Mouse (Mus musculus) spleen, adult 2 months (tissue): ENCODE measurements around the gene Adam22. TPM values are rescaled to one million over a fixed set of nuclear protein-coding genes. Genes with fewer than 3 reads are reported as not detected.
"Not testable (repeated sequence)": the region's sequence is repeated elsewhere in the genome, so short reads cannot be mapped to it uniquely, and the experiment has no call there.

Source experiments
- DNase-seq, 2 experiments: peaks; one replicate each; pipeline versions ENCODE4 v3.0.0 to v3.0.0-alpha.2; 2012 to 2021; ENCODE audit warnings: low spot score in 2 of 2, low read depth in 1 of 2
- H3K27ac ChIP-seq: fragments of 200-500 bp; 2 replicates; pipeline ENCODE4 v1.5.1; 2012; ENCODE audit warnings: low read length, inconsistent platforms; ENCODE audit not compliant: insufficient read depth
- H3K27me3 ChIP-seq: fragments of 200-500 bp; 2 replicates; pipeline ENCODE4 v1.6.1; 2012; ENCODE audit warnings: mild to moderate bottlenecking, moderate library complexity, low read length, inconsistent platforms; ENCODE audit not compliant: control insufficient read depth, insufficient read depth
- H3K36me3 ChIP-seq: fragments of 200-500 bp; 2 replicates; pipeline ENCODE4 v1.6.1; 2012; ENCODE audit warnings: mild to moderate bottlenecking, low read length, inconsistent platforms; ENCODE audit not compliant: control insufficient read depth, insufficient read depth
- H3K4me1 ChIP-seq: fragments of 200-500 bp; 2 replicates; pipeline ENCODE4 v1.6.1; 2011; ENCODE audit warnings: inconsistent platforms; ENCODE audit not compliant: control insufficient read depth, insufficient read depth, insufficient read length
- H3K4me3 ChIP-seq: fragments of 200-500 bp; 2 replicates; pipeline ENCODE4 v1.5.1; 2011; ENCODE audit warnings: mild to moderate bottlenecking, inconsistent platforms; ENCODE audit not compliant: insufficient read depth, insufficient read length; ENCODE audit errors: extremely low read depth
- CTCF ChIP-seq: fragments of 200-500 bp; IDR thresholded peaks from 2 replicates; pipeline ENCODE4 v1.5.1; 2011; ENCODE audit warnings: mild to moderate bottlenecking, inconsistent platforms; ENCODE audit not compliant: insufficient read depth, insufficient read length, insufficient replicate concordance; ENCODE audit errors: extremely low read depth
- POLR2A ChIP-seq: fragments of 200-500 bp; IDR thresholded peaks from 2 replicates; pipeline ENCODE4 v1.6.1; 2011; ENCODE audit warnings: low read depth, low read length, inconsistent platforms
- WGBS: fragments of 180-500 bp; shearing (Covaris S2); methylation state at CpG from one replicate; pipeline ENCODE4 v1.1.7; 2018; 5-methylcytosine and 5-hydroxymethylcytosine counted together
- polyA plus RNA-seq: library from polyadenylated mRNA; depleted of rRNA; stranded (reverse); fragments of >200 nt; gene quantifications from 2 replicates; pipeline ENCODE4 v1.2.3, GENCODE M21; 2012; rRNA removed

The Adam22 gene
- polyA plus RNA-seq, 1 experiment, result 1.1 TPM

DNA sequence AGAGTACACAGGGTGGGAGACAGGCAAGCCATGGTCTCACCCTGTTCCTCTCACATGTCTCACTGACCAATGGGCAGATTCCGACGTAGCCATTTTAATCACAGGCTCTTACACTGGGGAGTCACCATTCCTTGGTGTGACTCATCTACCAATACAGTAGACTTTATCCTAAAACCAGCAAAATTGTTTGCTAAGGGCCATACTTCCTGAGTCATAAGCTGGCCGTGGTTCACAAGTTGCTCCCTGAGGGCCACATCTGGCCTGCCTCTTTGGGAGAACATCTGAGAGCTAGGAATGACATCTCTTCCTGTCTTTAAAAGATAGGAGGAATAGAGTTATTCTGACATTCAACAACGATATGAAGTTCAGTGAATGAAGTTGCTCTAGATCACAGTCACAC, 314.1 kb downstream of the Adam22 start:
- Histone ChIP-seq H3K27ac (no peak overlapping the region), H3K27me3 (no peaks in the 10 kb centered on the region), H3K4me3 (no peak overlapping the region), H3K4me1 (no peaks in the 10 kb centered on the region; the same call in 1 of the 2 replicates), H3K36me3 (no peaks in the 10 kb centered on the region)
- 79% methylated on average over 4 of the region's 4 CpGs for WGBS
- TF ChIP-seq POLR2A (no peak), CTCF (no peak)
- DNase-seq, result no peak

DNA sequence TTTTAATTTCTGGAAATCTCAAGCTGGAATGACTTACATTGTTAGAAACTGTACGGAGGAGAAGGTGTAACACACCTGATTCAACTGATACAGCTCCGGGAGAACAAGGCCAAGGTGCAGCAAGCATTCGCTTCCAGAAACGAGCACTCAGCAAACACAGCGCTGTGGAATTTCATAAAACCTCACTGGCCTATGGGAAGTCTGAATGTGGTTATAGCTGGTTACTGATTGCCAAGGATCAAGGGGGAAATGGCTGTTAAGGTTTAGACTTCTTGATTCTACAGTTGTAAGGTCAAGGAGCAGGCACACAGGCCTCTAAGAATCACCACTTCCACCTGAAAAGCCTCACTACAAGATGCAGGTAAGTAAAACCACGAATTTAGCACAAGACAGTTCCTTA, 322.1 kb downstream of the Adam22 start, which contains the start of gene Sri:
Sri (plus strand) TSS at position 224 of the 400 bp plus-strand sequence.
- Histone ChIP-seq H3K27me3 (no peaks in the 10 kb centered on the region), H3K4me3 (no peak within 1 kb of the TSS), H3K4me1 (no peaks in the 10 kb centered on the region), H3K36me3 (no peaks in the 10 kb centered on the region), H3K27ac (no peak within 1 kb of the TSS)
- DNase-seq, result no peak
- WGBS, result 87% methylated on average over 6 of the region's 6 CpGs
- TF ChIP-seq CTCF (no peak), POLR2A (no peak)

DNA sequence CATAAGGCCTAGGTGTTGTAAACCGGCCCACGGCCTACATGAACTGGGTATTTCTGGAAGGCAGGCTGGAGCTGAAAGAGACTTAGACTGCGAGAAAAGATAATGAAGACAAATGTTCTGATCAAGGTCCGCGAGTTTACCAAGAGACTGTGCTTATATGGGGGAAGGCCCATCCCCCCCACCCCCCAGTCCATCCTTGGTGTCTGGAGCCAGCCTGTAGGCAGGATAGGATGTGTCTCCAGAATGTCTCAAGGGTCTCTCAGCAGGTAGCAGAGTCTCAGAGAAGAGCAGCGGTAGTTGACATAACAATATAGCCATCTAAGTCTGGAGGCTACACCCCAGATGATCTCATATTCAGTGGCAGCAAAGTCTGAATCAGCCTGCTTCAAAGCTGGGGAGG, 333.4 kb downstream of the Adam22 start:
- H3K27me3 ChIP-seq, H3K36me3 ChIP-seq, DNase-seq, H3K27ac ChIP-seq, H3K4me1 ChIP-seq, H3K4me3 ChIP-seq: not testable (repeated sequence)
- WGBS, result 92% methylated on average over 6 of the region's 6 CpGs

Other genes with a start within 250 kb of the Adam22 start
- 3.4 and 6.2 TPM in 2 replicates for gene Dbf4, start 54.6 kb upstream of the Adam22 start, polyA plus RNA-seq
- 0.97 and 1.4 TPM in 2 replicates for gene Slc25a40, start 54.7 kb upstream of the Adam22 start, polyA plus RNA-seq